Mouse (Mus musculus) limb, embryonic 15.5 days (tissue): ENCODE measurements at regions not wholly inside any gene's neighbourhood (a gene's known extent, or its start where the extent isn't known, plus 50 kb on each side); places are given as distances from the start of the nearest gene placed in this dataset.

Experiments
- ATAC-seq: fragments of 200-750 bp; cut with Nextera tagmentation; 2 replicates; pipeline ENCODE4 v1.8.0; 2017; ENCODE audit warnings: low read depth, moderate TSS enrichment; ENCODE audit not compliant: insufficient number of reproducible peaks, low FRiP score, low TSS enrichment
- H3K27ac ChIP-seq: fragments of 300-500 bp; sonication (generic); 2 replicates; pipeline ENCODE4 v1.5.1; 2015; ENCODE audit warnings: moderate library complexity, mild to moderate bottlenecking, inconsistent platforms
- H3K27me3 ChIP-seq: fragments of 300-500 bp; sonication (generic); 2 replicates; pipeline ENCODE4 v1.6.1; 2015; ENCODE audit warnings: inconsistent platforms
- H3K36me3 ChIP-seq: fragments of 300-500 bp; sonication (generic); 2 replicates; pipeline ENCODE4 v1.6.1; 2015; ENCODE audit warnings: inconsistent platforms
- H3K4me1 ChIP-seq: fragments of 300-500 bp; sonication (generic); 2 replicates; pipeline ENCODE4 v1.6.1; 2015; ENCODE audit warnings: inconsistent platforms
- H3K4me2 ChIP-seq: fragments of 300-500 bp; sonication (generic); 2 replicates; pipeline ENCODE4 v1.6.1; 2015; ENCODE audit warnings: mild to moderate bottlenecking, inconsistent platforms
- H3K4me3 ChIP-seq: fragments of 300-500 bp; sonication (generic); 2 replicates; pipeline ENCODE4 v1.5.1; 2015; ENCODE audit warnings: mild to moderate bottlenecking, inconsistent platforms
- H3K9ac ChIP-seq: fragments of 300-500 bp; sonication (generic); 2 replicates; pipeline ENCODE4 v1.6.1; 2015; ENCODE audit warnings: inconsistent platforms
- H3K9me3 ChIP-seq: fragments of 300-500 bp; sonication (generic); 2 replicates; pipeline ENCODE4 v1.6.1; 2016; ENCODE audit warnings: inconsistent platforms
- WGBS: fragments of 180-500 bp; shearing (Covaris S2); methylation state at CpG from one replicate; pipeline ENCODE4 v1.1.7; 2015; 5-methylcytosine and 5-hydroxymethylcytosine counted together

GRCm38 (mm10) chr13:55954346-55954745, 118.4 kb upstream of the Pitx1 start:
- Histone ChIP-seq H3K9ac (no peak overlapping the region), H3K9me3 (no peaks in the 10 kb centered on the region), H3K36me3 (no peaks in the 10 kb centered on the region), H3K27me3 (peaks cover 36% of the 10 kb centered on the region), H3K4me2 (no peak overlapping the region), H3K4me3 (no peak overlapping the region), H3K27ac (no peak overlapping the region), H3K4me1 (0 out of 2 replicates have a peak, but pooled peaks cover 3% of the 10 kb centered on the region)
- ATAC-seq: no peak
- WGBS: 67% methylated on average over 6 of the region's 6 CpGs

- no peak overlapping the region for H3K4me3 ChIP-seq
- no peak overlapping the region for H3K27ac ChIP-seq
- no peaks in the 10 kb centered on the region for H3K9me3 ChIP-seq
- H3K9ac ChIP-seq: no peak overlapping the region
- H3K4me2 ChIP-seq: no peak overlapping the region
- H3K27me3 ChIP-seq: peaks cover 33% of the 10 kb centered on the region
- 91% methylated on average over 2 of the region's 2 CpGs for whole genome bisulfite sequencing
- 0 out of 2 replicates have a peak, but pooled peaks cover 3% of the 10 kb centered on the region for H3K4me1 ChIP-seq
- no peaks in the 10 kb centered on the region for H3K36me3 ChIP-seq
- ATAC-seq: no peak
Measured at GRCm38 (mm10) chr13:55953426-55953825, 117.4 kb upstream of the Pitx1 start.

GRCm38 (mm10) chr13:55950773-55951172, 114.8 kb upstream of the Pitx1 start:
- H3K4me1 ChIP-seq: 0 out of 2 replicates have a peak, but pooled peaks cover 1% of the 10 kb centered on the region
- H3K4me3 ChIP-seq: no peak overlapping the region
- no peaks in the 10 kb centered on the region for H3K9me3 ChIP-seq
- H3K4me2 ChIP-seq: no peak overlapping the region
- no peak overlapping the region for H3K9ac ChIP-seq
- no peak for ATAC-seq
- H3K27ac ChIP-seq: no peak overlapping the region
- peaks cover 11% of the 10 kb centered on the region for H3K27me3 ChIP-seq
- H3K36me3 ChIP-seq: no peaks in the 10 kb centered on the region
- WGBS: 82% methylated on average over 6 of the region's 6 CpGs

DNA sequence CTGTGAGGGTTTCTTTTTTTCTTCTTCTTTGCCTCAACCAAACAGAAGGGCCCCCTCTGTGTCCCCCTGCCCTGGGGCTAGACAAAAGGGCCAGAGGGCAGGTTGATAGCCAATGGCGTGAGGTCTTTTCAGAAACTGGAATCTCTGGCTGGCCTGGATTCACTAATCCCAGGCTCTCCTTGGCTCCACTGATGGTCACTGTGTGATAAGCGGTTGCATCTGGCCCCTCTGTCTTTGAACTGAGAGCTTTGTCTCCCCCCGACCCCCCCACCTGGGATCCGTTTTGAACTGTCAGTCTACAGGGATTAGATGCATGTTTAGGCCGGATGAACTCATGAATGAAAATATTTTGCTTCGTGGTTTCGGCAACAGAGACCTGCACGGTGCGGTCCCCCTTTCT, 112.6 kb upstream of the Pitx1 start:
- H3K4me3 ChIP-seq: no peak overlapping the region
- no peak overlapping the region for H3K27ac ChIP-seq
- ATAC-seq: no peak
- no peak overlapping the region for H3K4me2 ChIP-seq
- no peaks in the 10 kb centered on the region for H3K36me3 ChIP-seq
- no peaks in the 10 kb centered on the region for H3K9me3 ChIP-seq
- no peaks in the 10 kb centered on the region for H3K4me1 ChIP-seq
- WGBS: 65% methylated on average over 9 of the region's 9 CpGs
- no peak overlapping the region for H3K9ac ChIP-seq
- peaks cover 7% of the 10 kb centered on the region; the same call in 1 of the 2 replicates for H3K27me3 ChIP-seq

GRCm38 (mm10) chr13:55948144-55948543, 112.2 kb upstream of the Pitx1 start:
- no peaks in the 10 kb centered on the region for H3K9me3 ChIP-seq
- WGBS: 56% methylated on average over 2 of the region's 2 CpGs
- H3K36me3 ChIP-seq: no peaks in the 10 kb centered on the region
- no peaks in the 10 kb centered on the region for H3K4me1 ChIP-seq
- no peak for ATAC-seq
- H3K9ac ChIP-seq: no peak overlapping the region
- no peak overlapping the region for H3K4me2 ChIP-seq
- H3K27ac ChIP-seq: no peak overlapping the region
- no peak overlapping the region for H3K4me3 ChIP-seq
- 0 out of 2 replicates have a peak, but pooled peaks cover 7% of the 10 kb centered on the region for H3K27me3 ChIP-seq

DNA sequence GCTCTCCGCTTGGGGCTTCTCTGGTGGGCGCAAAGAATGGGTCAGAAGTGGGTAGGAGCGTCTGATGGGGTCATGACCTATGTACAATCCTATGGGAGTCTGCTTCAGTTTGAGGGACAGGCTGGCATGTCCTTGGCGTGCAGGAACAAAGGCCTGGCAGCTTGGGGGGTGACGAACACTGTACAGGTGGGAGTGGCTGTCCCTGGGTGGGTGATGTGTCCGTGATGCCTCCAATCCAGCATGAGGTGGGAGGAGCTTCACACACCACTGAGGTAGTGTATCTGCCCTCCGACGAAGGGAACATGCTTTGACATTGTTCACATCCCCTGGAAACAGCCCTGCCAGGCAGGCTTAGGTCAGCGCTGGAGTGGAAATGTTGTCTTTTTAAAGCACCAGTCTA, 101.4 kb upstream of the Pitx1 start:
- no peak overlapping the region for H3K27ac ChIP-seq
- no peak for ATAC-seq
- H3K27me3 ChIP-seq: no peaks in the 10 kb centered on the region
- no peaks in the 10 kb centered on the region for H3K36me3 ChIP-seq
- H3K9me3 ChIP-seq: no peaks in the 10 kb centered on the region
- 88% methylated on average over 9 of the region's 9 CpGs for WGBS
- H3K9ac ChIP-seq: no peak overlapping the region
- H3K4me1 ChIP-seq: no peaks in the 10 kb centered on the region
- H3K4me2 ChIP-seq: no peak overlapping the region
- no peak overlapping the region for H3K4me3 ChIP-seq

DNA sequence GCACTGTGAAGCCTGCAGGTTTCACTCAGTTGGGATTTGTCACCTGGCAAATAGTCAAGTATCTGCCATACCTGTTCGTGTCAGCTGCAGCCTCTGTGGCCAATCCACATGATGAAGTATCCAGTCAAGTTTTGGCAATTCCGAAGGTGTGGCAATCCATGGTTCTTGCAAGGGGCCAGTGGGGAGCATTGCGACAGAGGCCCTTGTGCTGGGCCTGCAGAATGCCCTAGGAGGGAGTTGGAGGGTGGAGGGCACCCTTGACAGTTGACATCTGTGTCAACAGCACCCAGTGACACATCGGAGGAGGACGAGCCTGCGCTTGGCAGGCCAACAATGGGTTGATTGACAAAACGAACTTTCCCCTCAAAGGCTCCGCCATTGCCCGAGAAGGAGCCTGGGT, 101.0 kb upstream of the Pitx1 start:
- WGBS: 89% methylated on average over 9 of the region's 9 CpGs
- no peaks in the 10 kb centered on the region for H3K4me1 ChIP-seq
- no peak for ATAC-seq
- H3K9ac ChIP-seq: no peak overlapping the region
- H3K4me3 ChIP-seq: no peak overlapping the region
- no peaks in the 10 kb centered on the region for H3K27me3 ChIP-seq
- H3K9me3 ChIP-seq: no peaks in the 10 kb centered on the region
- no peak overlapping the region for H3K27ac ChIP-seq
- no peak overlapping the region for H3K4me2 ChIP-seq
- H3K36me3 ChIP-seq: no peaks in the 10 kb centered on the region

DNA sequence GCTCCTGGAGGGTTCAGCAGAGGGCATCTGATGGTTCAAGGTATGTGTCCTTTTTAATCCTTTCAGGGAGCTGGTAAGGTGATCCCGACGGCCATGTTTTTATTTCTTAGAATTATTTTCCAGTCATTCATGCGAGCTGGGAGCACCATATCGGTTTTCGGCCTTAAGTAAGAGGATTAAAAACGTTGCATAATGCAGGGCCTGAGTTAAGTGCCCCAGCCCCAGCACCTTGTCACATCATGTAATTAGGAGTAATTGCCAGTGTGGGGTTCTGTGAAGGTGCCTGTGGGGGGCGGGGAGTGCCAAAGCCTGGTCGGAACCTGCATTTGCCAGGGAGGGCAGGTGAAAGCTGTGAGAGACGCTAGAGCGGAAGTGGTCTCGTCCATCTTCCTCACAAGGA, 94.6 kb upstream of the Pitx1 start:
- Histone ChIP-seq H3K27ac (no peak overlapping the region), H3K4me3 (no peak overlapping the region), H3K36me3 (no peaks in the 10 kb centered on the region), H3K4me1 (no peaks in the 10 kb centered on the region), H3K9me3 (no peaks in the 10 kb centered on the region), H3K9ac (no peak overlapping the region), H3K4me2 (no peak overlapping the region), H3K27me3 (no peaks in the 10 kb centered on the region)
- ATAC-seq: no peak
- WGBS: 67% methylated on average over 11 of the region's 11 CpGs

GRCm38 (mm10) chr13:55929814-55930213, 93.8 kb upstream of the Pitx1 start:
- Histone ChIP-seq H3K27me3 (peaks cover 2% of the 10 kb centered on the region), H3K9me3 (no peaks in the 10 kb centered on the region), H3K36me3 (no peaks in the 10 kb centered on the region), H3K4me2 (no peak overlapping the region), H3K27ac (no peak overlapping the region), H3K9ac (no peak overlapping the region), H3K4me1 (no peaks in the 10 kb centered on the region), H3K4me3 (no peak overlapping the region)
- WGBS: 49% methylated on average over 6 of the region's 6 CpGs
- no peak for ATAC-seq

DNA sequence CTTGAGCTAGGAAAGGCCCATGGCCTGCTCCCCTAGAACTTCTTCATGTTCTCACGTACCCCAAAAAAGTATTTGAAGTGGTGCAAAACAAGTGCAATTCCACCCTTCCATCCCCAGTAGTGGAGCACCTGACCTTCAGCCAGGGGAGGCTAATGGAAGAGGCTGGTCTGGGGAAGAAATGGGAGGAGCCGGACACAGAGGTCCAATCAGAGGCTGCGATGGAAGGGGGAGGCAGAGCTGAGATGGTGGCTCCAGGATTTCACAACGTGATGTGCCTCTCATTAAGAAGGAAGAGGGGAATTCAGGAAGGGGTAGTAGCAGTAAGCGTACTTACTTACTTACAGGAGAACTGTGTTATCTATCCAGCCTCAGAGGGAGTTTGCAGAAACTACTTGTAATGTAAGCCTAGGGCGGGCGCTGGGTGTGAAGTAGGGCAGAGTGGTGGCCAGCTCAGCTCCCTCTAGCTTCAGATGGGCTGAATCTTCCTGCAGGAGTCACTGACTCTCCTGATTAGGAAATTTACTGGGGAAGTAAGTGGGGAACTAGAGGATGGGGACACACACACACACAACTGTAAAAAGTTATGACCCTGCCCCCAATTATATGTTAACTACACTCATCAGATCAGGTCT, 87.6 kb upstream of the Pitx1 start:
- Histone ChIP-seq H3K27ac (no peak overlapping the region), H3K9ac (no peak overlapping the region), H3K36me3 (no peaks in the 10 kb centered on the region), H3K4me2 (peak overlapping the region; percentile 20), H3K4me3 (no peak overlapping the region), H3K27me3 (peaks cover 39% of the 10 kb centered on the region), H3K4me1 (peaks cover 6% of the 10 kb centered on the region; the same call in 1 of the 2 replicates), H3K9me3 (no peaks in the 10 kb centered on the region)
- ATAC-seq: peak; percentile 35; the same call in 1 of the 2 replicates
- 10% methylated on average over 7 of the region's 7 CpGs for WGBS

- H3K4me2 ChIP-seq: no peak overlapping the region
- no peak for ATAC-seq
- 0 out of 2 replicates have a peak, but pooled peaks cover under 1% of the 10 kb centered on the region for H3K4me1 ChIP-seq
- no peaks in the 10 kb centered on the region for H3K36me3 ChIP-seq
- no peak overlapping the region for H3K27ac ChIP-seq
- H3K9ac ChIP-seq: no peak overlapping the region
- WGBS: 92% methylated on average over 12 of the region's 12 CpGs
- no peaks in the 10 kb centered on the region for H3K9me3 ChIP-seq
- H3K4me3 ChIP-seq: no peak overlapping the region
- peaks cover 14% of the 10 kb centered on the region for H3K27me3 ChIP-seq
Measured at GRCm38 (mm10) chr13:55917316-55917715, 81.3 kb upstream of the Pitx1 start.

DNA sequence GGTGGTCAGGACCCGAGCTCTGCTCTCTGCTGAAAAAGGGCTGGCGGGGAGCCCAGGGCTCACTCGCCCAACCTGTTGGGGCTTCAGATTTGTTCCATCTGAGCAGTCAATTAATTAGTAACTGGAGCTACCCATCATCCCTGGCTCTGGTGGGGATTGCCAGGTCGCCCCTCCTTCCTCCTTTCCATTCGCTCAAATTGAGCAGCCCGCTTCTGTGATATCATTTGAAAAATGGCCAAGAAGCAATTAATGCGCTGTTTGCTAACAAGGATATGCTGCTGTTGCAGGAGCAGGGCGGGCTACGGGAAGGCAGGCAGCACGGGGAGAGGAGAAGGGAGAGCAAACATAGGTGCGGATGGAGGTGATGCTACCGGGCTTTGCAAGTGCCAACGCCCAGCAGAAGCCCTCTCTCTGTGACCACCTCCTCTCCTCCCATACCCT, 76.3 kb upstream of the Pitx1 start:
- Histone ChIP-seq H3K4me3 (no peak overlapping the region), H3K4me1 (peaks cover 10% of the 10 kb centered on the region), H3K9ac (no peak overlapping the region), H3K27ac (no peak overlapping the region), H3K9me3 (no peaks in the 10 kb centered on the region), H3K27me3 (peaks cover 5% of the 10 kb centered on the region; the same call in 1 of the 2 replicates), H3K4me2 (no peak overlapping the region), H3K36me3 (no peaks in the 10 kb centered on the region)
- WGBS: 57% methylated on average over 13 of the region's 13 CpGs
- no peak for ATAC-seq

- H3K4me1 ChIP-seq: peaks cover 10% of the 10 kb centered on the region
- no peaks in the 10 kb centered on the region for H3K9me3 ChIP-seq
- no peaks in the 10 kb centered on the region for H3K36me3 ChIP-seq
- WGBS: 13% methylated on average over 5 of the region's 5 CpGs
- no peak overlapping the region for H3K9ac ChIP-seq
- H3K4me2 ChIP-seq: no peak overlapping the region
- H3K4me3 ChIP-seq: no peak overlapping the region
- no peak overlapping the region for H3K27ac ChIP-seq
- peaks cover 5% of the 10 kb centered on the region; the same call in 1 of the 2 replicates for H3K27me3 ChIP-seq
- no peak for ATAC-seq
Measured at GRCm38 (mm10) chr13:55909941-55910340, 73.9 kb upstream of the Pitx1 start.
